Mouse (Mus musculus) midbrain, embryonic 12.5 days (tissue): ENCODE measurements around the gene Wdr90. TPM values are rescaled to one million over a fixed set of nuclear protein-coding genes. Genes with fewer than 3 reads are reported as not detected.

ENCODE experiments used
- ATAC-seq: fragments of 200-750 bp; cut with Nextera tagmentation; 2 replicates; pipeline ENCODE4 v1.8.0; 2017; ENCODE audit warnings: low read depth, moderate TSS enrichment, moderate library complexity; ENCODE audit not compliant: low FRiP score
- H3K27ac ChIP-seq: fragments of 300-500 bp; sonication (generic); replicated peaks from 2 replicates; pipeline ENCODE4 v1.5.1; 2016; ENCODE audit warnings: mild to moderate bottlenecking
- H3K27me3 ChIP-seq: fragments of 300-500 bp; sonication (generic); 2 replicates; pipeline ENCODE4 v1.6.1; 2016; ENCODE audit warnings: mild to moderate bottlenecking
- H3K36me3 ChIP-seq: fragments of 300-500 bp; sonication (generic); 2 replicates; pipeline ENCODE4 v1.6.1; 2016
- H3K4me1 ChIP-seq: fragments of 300-500 bp; sonication (generic); 2 replicates; pipeline ENCODE4 v1.6.1; 2016
- H3K4me2 ChIP-seq: fragments of 300-500 bp; sonication (generic); replicated peaks from 2 replicates; pipeline ENCODE4 v1.6.1; 2016; ENCODE audit warnings: mild to moderate bottlenecking, moderate library complexity
- H3K4me3 ChIP-seq: fragments of 300-500 bp; sonication (generic); 2 replicates; pipeline ENCODE4 v1.5.1; 2016; ENCODE audit warnings: mild to moderate bottlenecking
- H3K9ac ChIP-seq: fragments of 300-500 bp; sonication (generic); replicated peaks from 2 replicates; pipeline ENCODE4 v1.6.1; 2016; ENCODE audit warnings: mild to moderate bottlenecking, moderate library complexity
- H3K9me3 ChIP-seq: fragments of 300-500 bp; sonication (generic); 2 replicates; pipeline ENCODE4 v1.6.1; 2016; ENCODE audit warnings: mild to moderate bottlenecking
- WGBS: fragments of 180-500 bp; shearing (Covaris S2); methylation state at CpG from one replicate; pipeline ENCODE4 v1.1.7; 2016; 5-methylcytosine and 5-hydroxymethylcytosine counted together
- polyA plus RNA-seq: library from polyadenylated mRNA; unstranded; fragments of >200 nt; fragmentation: Nextera tagmentation; extraction: Ambion mirVana; gene quantifications from 2 replicates; pipeline ENCODE4 v1.2.1, GENCODE M21; 2016

Wdr90 gene
- polyA plus RNA-seq, 1 experiment from 2014 or later, result 38.1 TPM

DNA sequence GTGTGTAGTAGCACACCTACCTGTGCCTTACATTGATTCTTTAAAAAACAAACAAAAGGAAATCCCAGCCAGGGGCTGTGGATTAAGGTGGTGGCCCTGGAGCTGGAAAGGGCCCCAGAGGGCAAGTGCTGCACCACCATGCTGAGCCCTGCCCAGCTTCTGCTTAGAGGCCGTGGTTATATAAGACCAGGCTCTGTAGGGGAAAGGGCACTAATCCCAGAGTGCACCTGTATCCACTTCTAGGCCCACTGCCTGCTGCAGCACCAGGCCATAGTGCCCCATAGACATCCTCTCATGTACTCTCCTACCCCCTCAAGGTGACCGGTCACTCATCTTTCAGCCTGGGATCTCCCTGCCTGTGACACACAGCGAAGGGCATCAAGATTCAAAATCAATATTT lies 4.9 kb upstream of the Wdr90 start:
- WGBS, result 93% methylated on average over 3 of the region's 3 CpGs
- ATAC-seq, result no peak
- H3K4me1 ChIP-seq, result peaks cover 23% of the 10 kb centered on the region

GRCm38 (mm10) chr17:25865288-25865687 lies 4.0 kb upstream of the Wdr90 start:
- WGBS, result 85% methylated on average over 11 of the region's 11 CpGs
- peaks cover 30% of the 10 kb centered on the region for H3K4me1 ChIP-seq
- no peak for ATAC-seq

More for the DNA sequence above, 4.9 kb upstream of the Wdr90 start:
- Histone ChIP-seq H3K27ac (no peak overlapping the region), H3K4me2 (no peak overlapping the region), H3K27me3 (peaks cover 10% of the 10 kb centered on the region), H3K9ac (no peak overlapping the region), H3K4me3 (no peak overlapping the region), H3K36me3 (no peaks in the 10 kb centered on the region), H3K9me3 (no peaks in the 10 kb centered on the region)

DNA sequence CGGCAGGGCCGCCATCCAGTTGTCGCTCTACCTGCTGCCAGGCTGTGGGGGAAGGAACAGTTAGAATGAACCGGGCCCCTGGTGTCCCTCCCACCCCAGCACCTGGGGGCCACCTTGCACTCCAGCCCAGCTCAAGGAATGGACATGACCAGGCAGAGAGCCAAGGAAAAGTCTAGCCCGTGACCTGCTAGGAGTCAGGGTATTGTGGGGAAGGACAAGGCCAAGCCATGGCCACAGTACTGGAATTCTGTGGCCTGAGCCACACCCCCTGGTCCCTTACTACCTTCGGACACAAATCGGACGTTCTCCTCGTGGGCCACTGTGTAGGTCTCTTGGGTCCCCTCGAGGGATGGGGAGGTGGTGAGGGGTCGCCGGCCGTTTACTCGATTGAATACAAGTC lies 3.0 kb upstream of the Wdr90 start:
- no peak overlapping the region for H3K27ac ChIP-seq
- H3K4me1 ChIP-seq, result peaks cover 35% of the 10 kb centered on the region
- no peak overlapping the region for H3K4me2 ChIP-seq
- H3K4me3 ChIP-seq, result no peak overlapping the region
- H3K9me3 ChIP-seq, result no peaks in the 10 kb centered on the region
- no peak overlapping the region for H3K9ac ChIP-seq
- peaks cover 10% of the 10 kb centered on the region for H3K27me3 ChIP-seq
- H3K36me3 ChIP-seq, result no peaks in the 10 kb centered on the region
- ATAC-seq, result no peak
- WGBS, result 96% methylated on average over 14 of the region's 14 CpGs

More at GRCm38 (mm10) chr17:25865288-25865687, 4.0 kb upstream of the Wdr90 start:
- no peak overlapping the region for H3K4me3 ChIP-seq
- no peak overlapping the region for H3K9ac ChIP-seq
- H3K27me3 ChIP-seq, result peaks cover 10% of the 10 kb centered on the region
- no peak overlapping the region for H3K4me2 ChIP-seq
- no peak overlapping the region for H3K27ac ChIP-seq
- H3K36me3 ChIP-seq, result no peaks in the 10 kb centered on the region
- H3K9me3 ChIP-seq, result no peaks in the 10 kb centered on the region

DNA sequence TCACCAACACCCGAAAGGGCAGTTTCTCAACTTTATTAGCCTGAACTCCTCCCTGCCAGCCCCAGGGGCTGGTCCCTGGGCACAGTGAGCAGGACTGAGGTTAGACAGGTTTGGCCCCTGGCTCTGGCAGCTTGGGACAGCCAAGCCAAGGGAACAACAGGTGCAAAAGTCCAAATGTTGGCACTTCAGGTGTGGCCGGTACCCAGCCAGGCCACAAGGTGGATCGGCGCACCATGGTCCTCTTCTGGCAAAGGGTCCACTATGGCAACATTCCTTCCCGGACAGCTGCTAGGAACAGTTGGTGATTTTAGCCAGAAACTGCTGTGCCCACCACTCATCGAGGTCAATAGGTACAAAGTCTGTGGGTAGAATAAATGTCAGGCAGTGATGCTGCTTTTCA lies 2.4 kb upstream of the Wdr90 start:
- no peak overlapping the region for H3K4me2 ChIP-seq
- peaks cover 30% of the 10 kb centered on the region for H3K4me1 ChIP-seq
- no peak overlapping the region for H3K27ac ChIP-seq
- no peaks in the 10 kb centered on the region for H3K9me3 ChIP-seq
- WGBS, result 91% methylated on average over 6 of the region's 6 CpGs
- no peak for ATAC-seq
- H3K4me3 ChIP-seq, result no peak overlapping the region
- H3K27me3 ChIP-seq, result peaks cover 10% of the 10 kb centered on the region
- no peak overlapping the region for H3K9ac ChIP-seq
- no peaks in the 10 kb centered on the region for H3K36me3 ChIP-seq

- H3K9me3 ChIP-seq, result no peaks in the 10 kb centered on the region
- H3K27me3 ChIP-seq, result no peaks in the 10 kb centered on the region; the same call in 1 of the 2 replicates
- H3K27ac ChIP-seq, result peak overlapping the region; percentile 86
- no peaks in the 10 kb centered on the region for H3K36me3 ChIP-seq
- peak overlapping the region; percentile 91 for H3K4me2 ChIP-seq
- peak; percentile 59 for ATAC-seq
- peak overlapping the region; percentile 57 for H3K4me3 ChIP-seq
- H3K4me1 ChIP-seq, result peaks cover 18% of the 10 kb centered on the region
- 6% methylated on average over 6 of the region's 6 CpGs for WGBS
- peak overlapping the region; percentile 88 for H3K9ac ChIP-seq
Measured at GRCm38 (mm10) chr17:25861704-25862612, 657 bp upstream of the Wdr90 start.

- ATAC-seq, result no peak
- Histone ChIP-seq H3K4me2 (peak overlapping the region; percentile 91), H3K9me3 (no peaks in the 10 kb centered on the region), H3K9ac (peak overlapping the region; percentile 88; the same call in 1 of the 2 replicates), H3K27ac (0 out of 2 replicates have a peak overlapping the region, but pooled peaks have one; percentile 86), H3K4me3 (peak overlapping the region; percentile 57), H3K4me1 (peaks cover 18% of the 10 kb centered on the region), H3K27me3 (no peaks in the 10 kb centered on the region), H3K36me3 (peaks cover 11% of the 10 kb centered on the region)
- 82% methylated on average over 6 of the region's 6 CpGs for WGBS
Measured at GRCm38 (mm10) chr17:25860229-25860628, 1.1 kb downstream of the Wdr90 start.

GRCm38 (mm10) chr17:25844396-25844901 lies 16.9 kb downstream of the Wdr90 start, which contains the start of gene Rhot2:
Rhot2 (minus strand) TSS chr17:25844851.
- Histone ChIP-seq H3K27ac (peak within 1 kb of the TSS; percentile 60), H3K4me3 (peak within 1 kb of the TSS; percentile 88), H3K4me2 (peak within 1 kb of the TSS; percentile 89), H3K36me3 (peaks cover 53% of the 10 kb centered on the region), H3K9me3 (no peaks in the 10 kb centered on the region), H3K4me1 (peaks cover 19% of the 10 kb centered on the region), H3K9ac (peak within 1 kb of the TSS; percentile 84), H3K27me3 (no peaks in the 10 kb centered on the region)
- ATAC-seq, result peak; percentile 90
- WGBS, result 3% methylated on average over 19 of the region's 21 CpGs

DNA sequence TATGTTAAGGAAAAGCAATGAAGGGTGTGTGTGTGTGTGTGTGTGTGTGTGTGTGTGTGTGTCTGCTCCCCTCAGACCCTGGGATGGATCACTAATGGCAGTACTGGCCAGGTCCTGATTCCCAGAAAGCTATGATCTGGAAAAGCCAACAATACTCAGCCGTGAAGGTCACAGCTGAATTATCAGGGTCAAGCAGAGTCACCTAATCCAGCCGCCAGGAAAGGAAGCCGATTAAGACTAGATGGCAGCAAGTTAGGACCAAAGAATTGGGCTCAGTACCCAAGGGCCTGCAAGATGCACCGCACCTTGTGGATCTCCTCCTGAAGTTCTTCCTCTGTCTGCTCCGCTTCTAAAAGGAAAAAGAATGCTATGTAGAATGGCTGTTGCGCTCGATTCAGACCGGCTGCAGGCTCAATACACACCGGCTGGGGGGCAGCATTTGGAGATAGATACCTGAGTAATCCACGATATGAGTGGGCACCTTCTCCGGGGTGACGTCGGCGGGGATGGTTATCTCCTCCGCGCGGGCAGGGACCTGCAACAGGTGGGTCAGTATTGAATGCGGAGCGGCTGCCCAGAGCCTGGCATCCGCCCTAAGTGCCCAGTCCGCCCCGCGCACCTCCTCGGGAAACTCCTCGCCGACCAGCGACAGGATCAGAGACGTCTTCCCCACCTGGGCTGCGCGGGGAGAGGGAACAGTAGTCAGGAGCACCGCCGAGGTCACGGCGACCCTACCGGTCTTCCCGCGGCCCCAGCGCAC lies 17.5 kb downstream of the Wdr90 start:
- Histone ChIP-seq H3K27me3 (no peaks in the 10 kb centered on the region), H3K36me3 (peaks cover 59% of the 10 kb centered on the region), H3K4me2 (peak overlapping the region; percentile 89), H3K4me3 (peak overlapping the region; percentile 88), H3K27ac (peak overlapping the region; percentile 60), H3K9me3 (no peaks in the 10 kb centered on the region), H3K9ac (peak overlapping the region; percentile 84), H3K4me1 (peaks cover 20% of the 10 kb centered on the region)
- no peak; the same call in 1 of the 2 replicates for ATAC-seq
- 3% methylated on average over 36 of the region's 38 CpGs for WGBS

GRCm38 (mm10) chr17:25843122-25843521 lies 18.2 kb downstream of the Wdr90 start:
- peaks cover 58% of the 10 kb centered on the region for H3K36me3 ChIP-seq
- H3K4me3 ChIP-seq, result peak overlapping the region; percentile 88
- no peaks in the 10 kb centered on the region for H3K9me3 ChIP-seq
- peaks cover 23% of the 10 kb centered on the region for H3K4me1 ChIP-seq
- peak overlapping the region; percentile 84 for H3K9ac ChIP-seq
- H3K4me2 ChIP-seq, result peak overlapping the region; percentile 89
- H3K27me3 ChIP-seq, result no peaks in the 10 kb centered on the region
- no peak for ATAC-seq
- no peak overlapping the region for H3K27ac ChIP-seq
- 93% methylated on average over 4 of the region's 4 CpGs for WGBS

GRCm38 (mm10) chr17:25842509-25842908 lies 18.8 kb downstream of the Wdr90 start:
- peaks cover 54% of the 10 kb centered on the region for H3K36me3 ChIP-seq
- WGBS, result 85% methylated on average over 3 of the region's 3 CpGs

DNA sequence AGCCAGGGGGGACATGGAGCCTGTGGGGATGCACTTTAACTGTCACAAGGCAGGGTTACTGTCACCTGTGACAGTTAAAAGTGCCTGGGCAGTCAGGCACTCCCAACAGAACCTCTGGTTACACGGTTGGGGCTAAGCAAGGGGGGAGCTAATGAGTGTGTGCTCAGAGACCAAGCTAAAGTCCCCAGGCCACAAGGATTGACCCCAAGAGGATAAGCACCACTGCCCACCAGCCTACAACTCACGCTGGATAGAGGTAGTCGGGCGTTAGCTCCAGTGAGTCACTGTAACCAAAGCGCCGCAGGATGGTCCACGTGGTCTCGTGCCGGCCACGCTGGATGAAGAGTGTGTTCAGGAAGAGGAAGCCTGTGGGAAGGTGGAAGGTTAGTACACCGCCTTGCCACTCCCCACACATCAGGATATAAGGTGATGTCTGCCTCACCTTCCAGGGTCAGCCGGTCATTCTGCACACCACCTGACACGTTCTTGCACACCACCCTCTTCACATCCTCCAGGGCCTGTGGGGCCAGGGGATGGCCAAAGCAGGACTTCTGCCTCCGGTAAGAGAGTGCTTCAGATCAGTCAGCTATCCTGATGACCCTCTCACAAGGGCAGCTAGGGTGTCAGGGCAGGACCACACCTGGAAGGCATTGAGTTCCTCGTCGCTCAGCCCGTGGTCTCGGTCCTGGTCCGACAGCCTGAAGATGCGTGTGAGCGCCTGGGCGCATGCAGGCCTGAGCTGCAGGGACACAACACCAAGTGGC lies 20.0 kb downstream of the Wdr90 start, which contains the start of gene Gm20683:
Gm20683 (minus strand) TSS at position 647 of the 764 bp plus-strand sequence.
- Histone ChIP-seq H3K4me3 (no peak within 1 kb of the TSS), H3K4me1 (peaks cover 41% of the 10 kb centered on the region), H3K27me3 (no peaks in the 10 kb centered on the region), H3K27ac (no peak within 1 kb of the TSS), H3K4me2 (no peak within 1 kb of the TSS), H3K9me3 (no peaks in the 10 kb centered on the region), H3K36me3 (peaks cover 52% of the 10 kb centered on the region), H3K9ac (no peak within 1 kb of the TSS)
- no peak for ATAC-seq
- 98% methylated on average over 22 of the region's 22 CpGs for WGBS

More at GRCm38 (mm10) chr17:25842509-25842908, 18.8 kb downstream of the Wdr90 start:
- Histone ChIP-seq H3K4me3 (no peak overlapping the region), H3K4me2 (no peak overlapping the region), H3K4me1 (peaks cover 29% of the 10 kb centered on the region), H3K9ac (no peak overlapping the region), H3K27ac (no peak overlapping the region), H3K9me3 (no peaks in the 10 kb centered on the region), H3K27me3 (no peaks in the 10 kb centered on the region)
- no peak for ATAC-seq
